ENCODE assay signal across 12 mouse cellular contexts in genomic region chr9:31097088-31098082, GRCm38 (mm10). TPM values are rescaled to one million over a fixed set of nuclear protein-coding genes. Genes with fewer than 3 reads are reported as not detected.
DNase-seq lines count a peak whose midpoint lies in the region; ATAC-seq and TF ChIP-seq lines count a peak whose summit lies in the region.
"Had no signal": no experiment of that assay in that cellular context is flagged by ENCODE, and none has a peak within 500 bp of the region (broad histone marks: within the 10 kb centered on the region; RNA-seq: fewer than 3 reads in every experiment).

No protein-coding gene starts in this region.

- H3K4me3 ChIP-seq in heart, embryonic 16.5 days (ENCODE audit: low read length) = no peak overlapping the region
- H3K4me3 ChIP-seq in midbrain, postnatal 0 days (ENCODE audit: low read depth, low read length) = no peak overlapping the region
- H3K4me3 ChIP-seq in midbrain, embryonic 16.5 days (ENCODE audit: low read depth, low read length) = no peak overlapping the region
- H3K4me3 ChIP-seq: neural tube, embryonic 15.5 days had no signal

- WGBS in heart, embryonic 16.5 days = 48% methylated on average over 20 of the region's 20 CpGs
- 71% methylated on average over 20 of the region's 20 CpGs for WGBS in midbrain, postnatal 0 days
- WGBS in midbrain, embryonic 16.5 days = 70% methylated on average over 20 of the region's 20 CpGs

- peaks cover 3% of the 10 kb centered on the region; the same call in 1 of the 2 replicates for H3K9me3 ChIP-seq in heart, embryonic 16.5 days (replicated peaks; ENCODE audit: control insufficient read depth, low read length)
- no peaks in the 10 kb centered on the region for H3K9me3 ChIP-seq in midbrain, postnatal 0 days (ENCODE audit: low read length)
- no peaks in the 10 kb centered on the region for H3K9me3 ChIP-seq in midbrain, embryonic 16.5 days (replicated peaks; ENCODE audit: control insufficient read depth, low read length, poor library complexity, severe bottlenecking)
- H3K9me3 ChIP-seq: neural tube, embryonic 15.5 days had no signal

- H3K4me1 ChIP-seq in heart, embryonic 16.5 days (ENCODE audit: control insufficient read depth, insufficient read depth, low read length) = peaks cover 13% of the 10 kb centered on the region
- no peaks in the 10 kb centered on the region for H3K4me1 ChIP-seq in midbrain, postnatal 0 days (ENCODE audit: insufficient read depth, low read length)
- H3K4me1 ChIP-seq in midbrain, embryonic 16.5 days (ENCODE audit: control insufficient read depth, insufficient read depth, low read length) = no peaks in the 10 kb centered on the region
- H3K4me1 ChIP-seq: neural tube, embryonic 15.5 days had no signal

- H3K27ac ChIP-seq in heart, embryonic 16.5 days (ENCODE audit: low read length) = no peak overlapping the region
- no peak overlapping the region for H3K27ac ChIP-seq in midbrain, postnatal 0 days (ENCODE audit: low read depth, low read length)
- H3K27ac ChIP-seq in midbrain, embryonic 16.5 days (ENCODE audit: low read length) = no peak overlapping the region
- H3K27ac ChIP-seq: neural tube, embryonic 15.5 days had no signal

- H3K9ac ChIP-seq in heart, embryonic 16.5 days (ENCODE audit: low read length) = 0 out of 2 replicates have a peak overlapping the region, but pooled peaks have one; percentile 4
- no peak overlapping the region for H3K9ac ChIP-seq in midbrain, postnatal 0 days (replicated peaks; ENCODE audit: low read length, poor library complexity, severe bottlenecking)
- H3K9ac ChIP-seq in midbrain, embryonic 16.5 days (ENCODE audit: low read depth, low read length) = no peak overlapping the region
- H3K9ac ChIP-seq: neural tube, embryonic 15.5 days had no signal

- no peaks in the 10 kb centered on the region for H3K36me3 ChIP-seq in heart, embryonic 16.5 days (ENCODE audit: control insufficient read depth, insufficient read depth)
- no peaks in the 10 kb centered on the region for H3K36me3 ChIP-seq in midbrain, postnatal 0 days (ENCODE audit: insufficient read depth, low read length)
- no peaks in the 10 kb centered on the region for H3K36me3 ChIP-seq in midbrain, embryonic 16.5 days (ENCODE audit: control insufficient read depth, insufficient read depth, low read length)
- H3K36me3 ChIP-seq: neural tube, embryonic 15.5 days had no signal

- H3K27me3 ChIP-seq in heart, embryonic 16.5 days (ENCODE audit: control insufficient read depth, insufficient read depth, low read length) = no peaks in the 10 kb centered on the region
- H3K27me3 ChIP-seq in midbrain, postnatal 0 days (ENCODE audit: insufficient read depth, low read length) = no peaks in the 10 kb centered on the region
- H3K27me3 ChIP-seq in midbrain, embryonic 16.5 days (ENCODE audit: control insufficient read depth, insufficient read depth, low read depth, low read length) = no peaks in the 10 kb centered on the region
- H3K27me3 ChIP-seq: neural tube, embryonic 15.5 days had no signal

- DNase-seq in heart, adult 9 months (ENCODE audit: low spot score in 2 of 2) = no peak
- peak; percentile 30 to 31 for DNase-seq in layer of hippocampus, postnatal 14 days (ENCODE audit: low spot score in 2 of 2)
- no peak for DNase-seq in layer of hippocampus, adult 8-10 months (ENCODE audit: low spot score in 2 of 2)
- DNase-seq in midbrain, postnatal 0 days (ENCODE audit: low spot score) = peak; percentile 56
- DNase-seq in adrenal gland, adult (ENCODE audit: inconsistent age in 2 of 2, low spot score in 1 of 2) = no peak
- DNase-seq: adrenal gland, adult 8-10 months; kidney, adult 18-20 months; lung, adult 2 months; spleen, adult 18-20 months had no signal

- ATAC-seq in heart, embryonic 16.5 days (replicated peaks; ENCODE audit: extremely low read depth, insufficient read depth, low FRiP score) = no peak; the same call in 1 of the 2 replicates
- ATAC-seq in midbrain, postnatal 0 days (ENCODE audit: low FRiP score) = peak; percentile 63
- ATAC-seq in midbrain, embryonic 16.5 days = no peak

- peak overlapping the region; percentile 23; the same call in 1 of the 2 replicates for H3K4me2 ChIP-seq in heart, embryonic 16.5 days (ENCODE audit: low read depth, low read length)
- H3K4me2 ChIP-seq in midbrain, postnatal 0 days (ENCODE audit: low read depth, low read length, poor library complexity, severe bottlenecking) = no peak overlapping the region
- H3K4me2 ChIP-seq in midbrain, embryonic 16.5 days (ENCODE audit: low read length) = no peak overlapping the region
- H3K4me2 ChIP-seq: neural tube, embryonic 15.5 days had no signal

- TF ChIP-seq CTCF in midbrain, postnatal 0 days (IDR thresholded peaks at IDR 0.05) = no peak

RNA-seq across cellular contexts. Expression of gene St14, which starts 34.3 kb away (rescaled TPM):
- polyA plus RNA-seq in heart, embryonic 16.5 days (2015; fragmentation: Nextera tagmentation; extraction: Ambion mirVana) = 3.6 and 6.2 TPM in 2 replicates
- under 1 TPM; 0.67 to 0.93 TPM for total RNA-seq in layer of hippocampus, postnatal 14 days (2021)
- total RNA-seq in layer of hippocampus, adult 8-10 months (2022) = 10 to 100 TPM in 1 of 4 experiments, 1 to 10 TPM in 1, under 1 TPM in 2; 0.70 to 14.8 (median 5.4) TPM
- total RNA-seq in midbrain, postnatal 0 days (2014; rRNA removed) = 1.4 and 1.9 TPM in 2 replicates
- polyA plus RNA-seq in midbrain, postnatal 0 days (2015; fragmentation: Nextera tagmentation; extraction: Ambion mirVana) = 1.2 and 1.5 TPM in 2 replicates
- polyA plus RNA-seq in midbrain, embryonic 16.5 days (2015; fragmentation: Nextera tagmentation; extraction: Ambion mirVana) = 0.96 and 1.3 TPM in 2 replicates

Comparison
In these comparisons a context has a peak if more than half of its experiments do, and no peak if none do; other contexts are left out.
1. DNase-seq: peak in layer of hippocampus, postnatal 14 days (2 of 2) and midbrain, postnatal 0 days (single experiment); none in heart, adult 9 months (0 of 2), layer of hippocampus, adult 8-10 months (0 of 2) and adrenal gland, adult (0 of 2).